Mouse (Mus musculus) testis, adult 2 months (tissue): ENCODE measurements around the gene Src.

Source experiments
- CTCF ChIP-seq: fragments of 200-500 bp; IDR thresholded peaks from 2 replicates; pipeline ENCODE4 v1.5.1; 2012; ENCODE audit warnings: low read depth, mild to moderate bottlenecking, inconsistent platforms, low read length, moderate library complexity; ENCODE audit not compliant: control insufficient read depth, insufficient read depth, insufficient replicate concordance
- POLR2A ChIP-seq: fragments of 200-500 bp; IDR thresholded peaks from 2 replicates; pipeline ENCODE4 v1.6.1; 2012; ENCODE audit warnings: low read depth, mild to moderate bottlenecking, inconsistent platforms, low read length, moderate library complexity; ENCODE audit not compliant: control insufficient read depth

DNA sequence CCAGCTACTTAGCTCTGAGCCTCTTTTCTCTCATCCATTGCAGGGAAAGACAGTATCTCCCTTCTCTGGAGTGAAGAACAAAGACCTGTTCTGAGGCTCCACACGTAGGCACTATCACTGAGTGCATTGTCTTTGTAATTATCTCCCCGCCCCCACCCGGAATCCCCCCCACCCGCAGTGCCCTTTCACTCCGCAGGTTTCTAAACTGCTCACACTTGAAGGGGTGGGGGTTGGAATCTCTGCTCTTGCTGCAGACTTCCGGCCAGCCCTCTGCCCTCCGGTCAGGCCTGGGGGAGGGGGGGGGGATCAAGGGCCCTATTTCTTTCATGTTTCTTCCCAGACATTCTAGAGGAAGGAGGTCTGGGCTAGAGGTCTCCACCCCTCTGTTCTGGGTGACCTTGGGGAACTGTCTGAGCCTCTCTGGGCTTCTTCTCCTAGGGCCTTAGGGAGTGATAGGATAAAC lies 396 bp downstream of the Src start:
- TF ChIP-seq CTCF (no peak), POLR2A (no peak)
